Mouse (Mus musculus) bone marrow, adult 2 months (tissue): ENCODE results near the gene Wdhd1.

ENCODE experiments used
- CTCF ChIP-seq: fragments of 200-500 bp; IDR thresholded peaks from 2 replicates; pipeline ENCODE4 v1.5.1; 2011; ENCODE audit warnings: low read length, control low read depth; ENCODE audit not compliant: control insufficient read depth, insufficient read depth
- POLR2A ChIP-seq: fragments of 200-500 bp; IDR thresholded peaks from 2 replicates; pipeline ENCODE4 v1.6.1; 2011; ENCODE audit warnings: low read depth, mild to moderate bottlenecking, control low read depth, low read length, borderline replicate concordance; ENCODE audit not compliant: control insufficient read depth

DNA sequence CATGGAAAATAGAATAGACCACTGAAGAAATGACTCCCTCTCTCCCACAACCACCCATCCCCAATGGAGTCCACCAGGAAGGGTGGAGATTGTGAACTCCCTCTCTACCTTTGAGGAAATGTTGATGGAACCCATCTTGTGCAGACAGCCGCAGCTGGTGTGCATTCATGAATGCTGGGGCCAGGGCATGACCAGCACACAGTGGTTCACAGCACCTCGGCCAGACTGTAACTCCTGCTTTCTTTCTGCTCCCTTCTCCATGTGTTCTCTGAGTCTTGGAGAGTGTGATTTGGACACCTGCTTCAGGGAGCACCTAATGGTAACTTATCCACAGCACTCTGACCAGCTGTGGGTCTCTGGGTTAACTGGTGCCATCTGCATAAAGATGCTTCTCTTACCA is 60.1 kb downstream of the Wdhd1 start:
- no peak for TF ChIP-seq CTCF
- no peak for TF ChIP-seq POLR2A
